14 mouse cellular contexts compared by ENCODE assay signal in genomic region chr3:78698936-78699335, GRCm38 (mm10).
DNase-seq lines count a peak whose midpoint lies in the region; ATAC-seq and TF ChIP-seq lines count a peak whose summit lies in the region.
"Had no signal": no experiment of that assay in that cellular context is flagged by ENCODE, and none has a peak within 500 bp of the region (broad histone marks: within the 10 kb centered on the region; RNA-seq: fewer than 3 reads in every experiment).

No protein-coding gene starts in this region.

- H3K4me3 ChIP-seq in hindbrain, embryonic 14.5 days (replicated peaks; ENCODE audit: low read length): no peak overlapping the region
- H3K4me3 ChIP-seq in hindbrain, embryonic 11.5 days (ENCODE audit: low read depth, low read length): no peak overlapping the region
- no peak overlapping the region for H3K4me3 ChIP-seq in embryonic facial prominence, embryonic 11.5 days (ENCODE audit: low read depth, low read length)
- H3K4me3 ChIP-seq in limb, embryonic 14.5 days (replicated peaks; ENCODE audit: low read length): no peak overlapping the region
- H3K4me3 ChIP-seq: neural tube, embryonic 13.5 days had no signal

- no peak overlapping the region for H3K9ac ChIP-seq in hindbrain, embryonic 14.5 days
- H3K9ac ChIP-seq in hindbrain, embryonic 11.5 days (ENCODE audit: low read depth, low read length): no peak overlapping the region
- no peak overlapping the region for H3K9ac ChIP-seq in embryonic facial prominence, embryonic 11.5 days (replicated peaks; ENCODE audit: low read length)
- no peak overlapping the region for H3K9ac ChIP-seq in limb, embryonic 14.5 days (ENCODE audit: low read depth, low read length, severe bottlenecking)
- H3K9ac ChIP-seq: neural tube, embryonic 13.5 days had no signal

- no peaks in the 10 kb centered on the region for H3K4me1 ChIP-seq in hindbrain, embryonic 14.5 days (replicated peaks; ENCODE audit: control insufficient read depth, insufficient read depth, low read length)
- H3K4me1 ChIP-seq in hindbrain, embryonic 11.5 days (replicated peaks; ENCODE audit: control insufficient read depth, insufficient read depth, low read length): no peaks in the 10 kb centered on the region
- H3K4me1 ChIP-seq in embryonic facial prominence, embryonic 11.5 days (ENCODE audit: control insufficient read depth, insufficient read depth, low read length): no peaks in the 10 kb centered on the region
- no peaks in the 10 kb centered on the region for H3K4me1 ChIP-seq in limb, embryonic 14.5 days (ENCODE audit: control insufficient read depth, insufficient read depth, low read length)
- H3K4me1 ChIP-seq: neural tube, embryonic 13.5 days had no signal

- no peak overlapping the region for H3K4me2 ChIP-seq in hindbrain, embryonic 14.5 days (replicated peaks)
- no peak overlapping the region for H3K4me2 ChIP-seq in hindbrain, embryonic 11.5 days (replicated peaks; ENCODE audit: low read depth, low read length)
- H3K4me2 ChIP-seq in embryonic facial prominence, embryonic 11.5 days (ENCODE audit: low read depth, low read length): no peak overlapping the region
- no peak overlapping the region for H3K4me2 ChIP-seq in limb, embryonic 14.5 days (replicated peaks; ENCODE audit: low read depth, low read length, severe bottlenecking)
- H3K4me2 ChIP-seq: neural tube, embryonic 13.5 days had no signal

- no peak for TF ChIP-seq POLR2A in limb, embryonic 14.5 days (IDR thresholded peaks at IDR 0.05; ENCODE audit: borderline replicate concordance, extremely low read depth, insufficient read depth, insufficient read length)

- 65% methylated on average over 5 of the region's 5 CpGs for WGBS in hindbrain, embryonic 14.5 days
- 84% methylated on average over 5 of the region's 5 CpGs for WGBS in hindbrain, embryonic 11.5 days
- WGBS in embryonic facial prominence, embryonic 11.5 days: 58% methylated on average over 5 of the region's 5 CpGs
- WGBS in limb, embryonic 14.5 days: 40% methylated on average over 5 of the region's 5 CpGs

- H3K27ac ChIP-seq in hindbrain, embryonic 14.5 days: no peak overlapping the region
- no peak overlapping the region for H3K27ac ChIP-seq in hindbrain, embryonic 11.5 days (ENCODE audit: low read depth, low read length)
- H3K27ac ChIP-seq in embryonic facial prominence, embryonic 11.5 days (replicated peaks; ENCODE audit: low read depth, low read length): no peak overlapping the region
- no peak overlapping the region for H3K27ac ChIP-seq in limb, embryonic 14.5 days (replicated peaks; ENCODE audit: low read depth, low read length)
- H3K27ac ChIP-seq: neural tube, embryonic 13.5 days had no signal

- no peak for ATAC-seq in hindbrain, embryonic 14.5 days (ENCODE audit: low FRiP score)
- no peak for ATAC-seq in hindbrain, embryonic 11.5 days (ENCODE audit: low FRiP score)
- no peak for ATAC-seq in embryonic facial prominence, embryonic 11.5 days (replicated peaks; ENCODE audit: insufficient number of reproducible peaks, low FRiP score, low TSS enrichment, low read depth)
- peak; percentile 81; the same call in 1 of the 2 replicates for ATAC-seq in limb, embryonic 14.5 days (ENCODE audit: low FRiP score, low read depth)
- no peak for ATAC-seq in monocyte, adult 5-6 weeks (replicated peaks; ENCODE audit: insufficient number of reproducible peaks, low FRiP score, low TSS enrichment, poor library complexity, severe bottlenecking)

- H3K36me3 ChIP-seq in hindbrain, embryonic 14.5 days (replicated peaks; ENCODE audit: control insufficient read depth, insufficient read depth): no peaks in the 10 kb centered on the region
- no peaks in the 10 kb centered on the region for H3K36me3 ChIP-seq in hindbrain, embryonic 11.5 days (ENCODE audit: control insufficient read depth, insufficient read depth, low read length)
- H3K36me3 ChIP-seq in embryonic facial prominence, embryonic 11.5 days (replicated peaks; ENCODE audit: control insufficient read depth, insufficient read depth, low read depth, low read length): no peaks in the 10 kb centered on the region
- H3K36me3 ChIP-seq in limb, embryonic 14.5 days (ENCODE audit: control insufficient read depth, insufficient read depth, low read length): no peaks in the 10 kb centered on the region
- H3K36me3 ChIP-seq: G1E; neural tube, embryonic 13.5 days had no signal

- H3K27me3 ChIP-seq in hindbrain, embryonic 14.5 days (ENCODE audit: control insufficient read depth, insufficient read depth, low read length): no peaks in the 10 kb centered on the region
- H3K27me3 ChIP-seq in hindbrain, embryonic 11.5 days (ENCODE audit: control insufficient read depth, insufficient read depth, low read length): no peaks in the 10 kb centered on the region
- H3K27me3 ChIP-seq in embryonic facial prominence, embryonic 11.5 days (ENCODE audit: control insufficient read depth, insufficient read depth, low read length): no peaks in the 10 kb centered on the region
- H3K27me3 ChIP-seq in limb, embryonic 14.5 days (ENCODE audit: control insufficient read depth, insufficient read depth, low read length): no peaks in the 10 kb centered on the region
- H3K27me3 ChIP-seq: neural tube, embryonic 13.5 days had no signal

- no peaks in the 10 kb centered on the region for H3K9me3 ChIP-seq in hindbrain, embryonic 14.5 days (ENCODE audit: control insufficient read depth, low read length)
- H3K9me3 ChIP-seq in hindbrain, embryonic 11.5 days (ENCODE audit: control insufficient read depth, low read length): no peaks in the 10 kb centered on the region
- no peaks in the 10 kb centered on the region for H3K9me3 ChIP-seq in embryonic facial prominence, embryonic 11.5 days (replicated peaks; ENCODE audit: control insufficient read depth, low read length)
- no peaks in the 10 kb centered on the region for H3K9me3 ChIP-seq in limb, embryonic 14.5 days (ENCODE audit: control insufficient read depth, low read length)
- H3K9me3 ChIP-seq: G1E; neural tube, embryonic 13.5 days had no signal

- DNase-seq in hindbrain, embryonic 14.5 days (ENCODE audit: low spot score): peak; percentile 41
- DNase-seq in hindbrain, embryonic 11.5 days (ENCODE audit: low spot score): no peak
- peak; percentile 93 for DNase-seq in MN1 (ENCODE audit: low spot score)
- DNase-seq in embryonic facial prominence, embryonic 11.5 days (ENCODE audit: low spot score): peak; percentile 8
- DNase-seq in limb, embryonic 14.5 days (ENCODE audit: low spot score): peak; percentile 71
- no peak for DNase-seq in c-Kit-positive CD71-positive TER-119-positive erythroid progenitor cells, embryonic 14.5 days (ENCODE audit: low spot score)
- no peak for DNase-seq in thymus, postnatal 14 days
- DNase-seq: adrenal gland, postnatal 36 days; cerebellum, postnatal 36 days; kidney, adult 9 months; liver had no signal

Comparison
In these comparisons a context has a peak if more than half of its experiments do, and no peak if none do; other contexts are left out.
1. DNase-seq: peak in hindbrain, embryonic 14.5 days (single experiment), MN1 (single experiment), embryonic facial prominence, embryonic 11.5 days (single experiment) and limb, embryonic 14.5 days (single experiment); none in hindbrain, embryonic 11.5 days (single experiment), c-Kit-positive CD71-positive TER-119-positive erythroid progenitor cells, embryonic 14.5 days (single experiment) and thymus, postnatal 14 days (single experiment).